Mouse (Mus musculus) CD4-positive, CD25-positive, alpha-beta regulatory T cell, adult 2 months (primary cell): ENCODE measurements at regions not wholly inside any gene's neighbourhood (a gene's known extent, or its start where the extent isn't known, plus 50 kb on each side); places are given as distances from the start of the nearest gene placed in this dataset.
A peak's percentile ranks its signal among the peaks of the same experiment; 100 is the strongest.
"Not testable (repeated sequence)": the region's sequence is repeated elsewhere in the genome, so short reads cannot be mapped to it uniquely, and the experiment has no call there.

Experiments used
- DNase-seq: peaks from one replicate; pipeline ENCODE4 v3.0.0-alpha.2; 2012; ENCODE audit warnings: low read depth, low spot score

GRCm38 (mm10) chr4:22131751-22132736 is 200.9 kb downstream of the Faxc start:
- peak; percentile 34 for DNase-seq

- DNase-seq = no peak
Observed at GRCm38 (mm10) chr4:22133547-22134495, 202.7 kb downstream of the Faxc start.

GRCm38 (mm10) chr4:22140122-22140521 is 209.0 kb downstream of the Faxc start:
- no peak for DNase-seq

GRCm38 (mm10) chr4:22143546-22143945 is 212.4 kb downstream of the Faxc start:
- no peak for DNase-seq

- not testable (repeated sequence) for DNase-seq
Observed at GRCm38 (mm10) chr4:22144834-22145233, 212.5 kb upstream of the Fbxl4 start.

GRCm38 (mm10) chr4:22146648-22147409 is 210.5 kb upstream of the Fbxl4 start:
- DNase-seq = no peak

- DNase-seq = no peak
Observed at GRCm38 (mm10) chr4:22151899-22152493, 205.3 kb upstream of the Fbxl4 start.

- no peak for DNase-seq
Observed at GRCm38 (mm10) chr4:22152971-22153544, 204.3 kb upstream of the Fbxl4 start.

- no peak for DNase-seq
Observed at GRCm38 (mm10) chr4:22153620-22154019, 203.7 kb upstream of the Fbxl4 start.

GRCm38 (mm10) chr4:22186422-22186821 is 170.9 kb upstream of the Fbxl4 start:
- no peak for DNase-seq

- no peak for DNase-seq
Observed at GRCm38 (mm10) chr4:22188141-22189006, 169.0 kb upstream of the Fbxl4 start.

- no peak for DNase-seq
Observed at GRCm38 (mm10) chr4:22196501-22196900, 160.8 kb upstream of the Fbxl4 start.

- no peak for DNase-seq
Observed at GRCm38 (mm10) chr4:22208531-22208930, 148.8 kb upstream of the Fbxl4 start.

GRCm38 (mm10) chr4:22237640-22238039 is 119.7 kb upstream of the Fbxl4 start:
- DNase-seq = no peak

GRCm38 (mm10) chr4:22250276-22250675 is 107.1 kb upstream of the Fbxl4 start:
- not testable (repeated sequence) for DNase-seq

- DNase-seq = no peak
Observed at GRCm38 (mm10) chr4:22263903-22264302, 93.4 kb upstream of the Fbxl4 start.

GRCm38 (mm10) chr4:22269064-22269463 is 88.3 kb upstream of the Fbxl4 start:
- no peak for DNase-seq

GRCm38 (mm10) chr4:22274178-22274577 is 83.2 kb upstream of the Fbxl4 start:
- DNase-seq = no peak

GRCm38 (mm10) chr4:22282536-22283323 is 74.6 kb upstream of the Fbxl4 start:
- DNase-seq = no peak
